Mouse (Mus musculus): Measurements from ENCODE around the gene Cacnb1. TPM values are rescaled to one million over a fixed set of nuclear protein-coding genes. Genes with fewer than 3 reads are reported as not detected.

Gene Cacnb1
- polyA plus RNA-seq, 1 experiment from 2014 or later, result 21.3 TPM

DNA sequence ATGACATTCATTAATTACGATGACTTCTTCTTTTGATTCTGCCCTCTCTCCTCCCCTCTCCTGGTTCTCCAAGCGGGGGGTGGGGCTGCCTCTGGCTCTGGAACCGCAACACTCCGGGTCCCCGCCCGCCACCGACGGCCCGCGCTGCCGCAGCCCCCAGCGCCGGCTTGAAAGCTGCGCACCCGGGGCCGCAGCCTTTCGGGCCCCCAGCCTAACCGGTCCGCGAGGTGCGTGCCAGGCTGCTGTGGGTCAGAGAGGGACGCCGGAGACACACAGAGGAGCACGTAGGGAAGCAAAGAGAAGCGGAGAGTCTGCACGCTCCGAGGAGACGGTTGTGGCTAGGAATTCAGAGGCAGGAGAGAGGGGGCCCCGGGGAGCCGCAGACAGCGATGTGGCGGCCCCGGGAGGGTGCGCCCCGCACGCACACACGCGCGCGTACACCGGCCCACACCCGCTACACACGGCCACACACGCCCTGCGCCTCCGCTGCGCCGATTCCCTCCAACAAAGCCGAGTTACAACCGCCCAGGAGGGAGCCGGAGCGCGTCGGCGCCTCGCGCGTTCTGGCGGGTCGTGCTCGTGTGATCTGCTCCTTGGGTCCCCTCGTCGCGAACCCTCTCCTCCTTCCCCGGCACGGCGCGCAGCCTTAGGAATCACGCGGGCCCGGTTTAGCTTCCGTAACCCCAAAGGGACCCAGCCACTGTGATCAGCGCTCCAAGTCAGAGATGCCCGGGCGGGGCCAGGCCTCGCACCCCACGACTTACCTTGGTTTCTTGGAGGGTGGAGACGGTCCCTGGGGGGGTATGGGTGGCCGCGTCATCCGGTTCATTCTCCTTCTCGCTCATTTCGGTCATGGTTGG is 29.5 kb upstream of the Cacnb1 start:
- Histone ChIP-seq H3K9ac (peak overlapping the region; percentile 0; the same call in 1 of the 2 replicates), H3K4me2 (replicated peaks) (peak overlapping the region; percentile 69), H3K9me3 (replicated peaks) (no peaks in the 10 kb centered on the region), H3K27me3 (peaks cover 67% of the 10 kb centered on the region), H3K36me3 (no peaks in the 10 kb centered on the region), H3K27ac (replicated peaks) (no peak overlapping the region), H3K4me3 (replicated peaks) (peak overlapping the region; percentile 44), H3K4me1 (peaks cover 27% of the 10 kb centered on the region)
- ATAC-seq (ENCODE audit: insufficient number of reproducible peaks, low FRiP score, low TSS enrichment, low read depth), result peak; percentile 22; the same call in 1 of the 2 replicates
- under 1% methylated on average over 78 of the region's 83 CpGs for WGBS

DNA sequence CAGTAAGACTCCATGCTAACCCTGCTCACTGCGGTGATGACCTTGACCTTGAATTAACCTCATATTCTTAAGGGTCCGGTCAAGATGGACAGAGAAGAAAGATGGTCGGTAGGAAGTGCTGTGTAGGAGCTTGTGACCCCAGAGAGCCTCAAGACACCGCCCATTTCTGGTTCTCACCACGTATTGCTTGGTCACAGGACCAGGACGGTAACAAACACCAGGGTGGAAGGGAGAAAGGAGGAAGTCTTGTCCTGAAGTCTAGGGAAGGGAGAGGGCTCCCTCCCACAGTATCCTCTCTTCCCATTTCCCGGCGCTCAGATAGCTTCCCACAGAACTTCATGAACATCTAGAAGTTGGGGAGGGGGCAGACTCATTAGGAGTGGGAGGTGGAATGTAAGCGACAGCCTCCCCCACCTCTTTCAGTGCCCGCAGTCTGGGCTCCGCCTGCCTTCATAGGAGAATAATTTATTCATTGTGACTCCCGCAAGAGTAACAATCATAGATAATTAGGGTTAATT is 28.8 kb upstream of the Cacnb1 start:
- no peak for ATAC-seq (ENCODE audit: insufficient number of reproducible peaks, low FRiP score, low TSS enrichment, low read depth)
- Histone ChIP-seq H3K9ac (no peak overlapping the region), H3K4me1 (peaks cover 25% of the 10 kb centered on the region), H3K4me2 (replicated peaks) (peak overlapping the region; percentile 69), H3K4me3 (replicated peaks) (peak overlapping the region; percentile 44), H3K27me3 (peaks cover 65% of the 10 kb centered on the region), H3K36me3 (no peaks in the 10 kb centered on the region), H3K27ac (replicated peaks) (no peak overlapping the region), H3K9me3 (replicated peaks) (no peaks in the 10 kb centered on the region)
- 5% methylated on average over 12 of the region's 12 CpGs for WGBS

DNA sequence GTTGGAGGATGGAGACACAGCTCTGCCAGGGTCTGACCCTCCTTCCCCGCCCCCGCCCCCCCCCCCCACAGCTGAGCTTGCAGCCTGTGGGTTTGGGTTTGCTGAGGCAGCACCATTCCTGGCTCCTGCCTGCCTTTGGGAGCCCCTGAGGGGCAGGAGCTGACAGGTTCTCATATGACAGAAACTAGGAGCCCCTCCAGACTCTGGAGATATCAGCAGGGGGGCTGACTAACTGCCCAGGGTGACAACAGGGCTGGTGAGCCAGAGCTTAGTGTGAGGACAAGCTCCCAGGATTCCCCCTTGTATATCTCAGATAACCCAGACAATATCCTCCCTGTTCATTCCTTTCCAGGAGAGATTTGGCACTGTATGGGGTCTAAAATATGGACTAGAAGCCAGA is 28.1 kb upstream of the Cacnb1 start:
- Histone ChIP-seq H3K27ac (replicated peaks) (no peak overlapping the region), H3K27me3 (peaks cover 65% of the 10 kb centered on the region), H3K9me3 (replicated peaks) (no peaks in the 10 kb centered on the region), H3K4me3 (replicated peaks) (no peak overlapping the region), H3K9ac (no peak overlapping the region), H3K4me1 (peaks cover 25% of the 10 kb centered on the region), H3K4me2 (replicated peaks) (no peak overlapping the region), H3K36me3 (no peaks in the 10 kb centered on the region)
- no peak for ATAC-seq (ENCODE audit: insufficient number of reproducible peaks, low FRiP score, low TSS enrichment, low read depth)
- WGBS, result 40% methylated on average over 1 of the region's 2 CpGs

DNA sequence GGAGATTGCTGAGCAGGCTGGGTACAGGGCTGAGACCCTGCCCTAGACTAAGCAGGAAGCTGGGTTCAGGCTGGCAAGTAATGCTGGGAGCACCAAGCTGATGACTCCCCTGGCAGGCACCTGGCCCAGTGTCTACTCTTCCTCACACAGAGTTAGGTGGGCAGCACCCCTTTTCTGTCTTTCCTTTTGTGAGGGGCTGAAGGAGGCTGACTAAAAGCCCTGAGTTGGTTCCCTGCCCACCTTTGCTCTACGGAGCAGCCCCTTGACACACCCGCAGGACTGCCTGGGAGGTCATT is 27.6 kb upstream of the Cacnb1 start:
- H3K27ac ChIP-seq (replicated peaks), result no peak overlapping the region
- 45% methylated on average over 2 of the region's 2 CpGs for WGBS

DNA sequence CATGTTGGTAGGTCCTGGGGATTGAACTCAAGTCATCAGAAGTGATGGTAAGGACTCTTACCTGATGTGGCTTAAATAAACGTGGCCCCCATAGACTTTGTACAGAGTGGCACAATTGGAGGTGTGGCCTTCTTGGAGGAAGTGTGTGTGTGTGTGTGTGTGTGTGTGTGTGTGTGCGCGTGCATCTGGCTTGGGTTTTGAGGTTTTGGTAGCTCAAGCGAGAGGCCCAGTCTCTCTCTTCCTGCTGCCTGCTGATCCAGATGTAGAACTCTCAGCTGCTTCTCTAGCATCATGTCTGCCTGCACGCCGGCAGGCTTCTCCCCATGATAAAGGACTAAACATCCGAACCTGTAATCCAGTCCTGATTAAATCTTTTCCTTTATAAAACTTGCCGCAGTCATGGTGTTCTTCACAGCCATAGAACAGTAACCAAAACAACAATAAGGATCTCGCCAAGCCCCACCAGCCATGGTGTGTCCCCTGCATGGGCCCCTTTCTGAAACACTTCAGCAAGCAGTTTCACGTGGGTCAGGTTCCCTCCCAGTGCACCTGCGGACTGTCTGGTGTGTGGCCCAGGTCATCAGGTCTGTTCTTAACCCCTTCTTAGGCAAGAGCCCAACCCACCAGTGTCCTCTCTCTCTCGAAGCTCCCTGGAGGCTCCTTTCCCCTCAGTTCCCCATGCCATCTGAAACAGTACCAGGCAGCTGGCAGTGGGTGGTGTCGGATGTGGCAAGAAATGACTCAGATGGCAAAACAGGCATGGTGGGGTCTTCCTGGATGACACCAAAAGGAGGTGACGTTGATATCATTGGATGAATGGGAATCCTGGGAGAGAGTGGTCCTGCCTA is 27.1 kb upstream of the Cacnb1 start:
- peaks cover 56% of the 10 kb centered on the region for H3K27me3 ChIP-seq
- ATAC-seq (ENCODE audit: insufficient number of reproducible peaks, low FRiP score, low TSS enrichment, low read depth), result no peak
- H3K9ac ChIP-seq, result no peak overlapping the region
- peaks cover 25% of the 10 kb centered on the region for H3K4me1 ChIP-seq
- H3K4me3 ChIP-seq (replicated peaks), result no peak overlapping the region
- H3K4me2 ChIP-seq (replicated peaks), result no peak overlapping the region
- H3K27ac ChIP-seq (replicated peaks), result no peak overlapping the region
- no peaks in the 10 kb centered on the region for H3K36me3 ChIP-seq
- no peaks in the 10 kb centered on the region for H3K9me3 ChIP-seq (replicated peaks)
- WGBS, result 54% methylated on average over 14 of the region's 14 CpGs

More for the DNA sequence above, 27.6 kb upstream of the Cacnb1 start:
- Histone ChIP-seq H3K4me2 (replicated peaks) (no peak overlapping the region), H3K4me3 (replicated peaks) (no peak overlapping the region), H3K36me3 (no peaks in the 10 kb centered on the region), H3K9ac (no peak overlapping the region), H3K27me3 (peaks cover 60% of the 10 kb centered on the region), H3K9me3 (replicated peaks) (no peaks in the 10 kb centered on the region), H3K4me1 (peaks cover 25% of the 10 kb centered on the region)
- no peak for ATAC-seq (ENCODE audit: insufficient number of reproducible peaks, low FRiP score, low TSS enrichment, low read depth)

DNA sequence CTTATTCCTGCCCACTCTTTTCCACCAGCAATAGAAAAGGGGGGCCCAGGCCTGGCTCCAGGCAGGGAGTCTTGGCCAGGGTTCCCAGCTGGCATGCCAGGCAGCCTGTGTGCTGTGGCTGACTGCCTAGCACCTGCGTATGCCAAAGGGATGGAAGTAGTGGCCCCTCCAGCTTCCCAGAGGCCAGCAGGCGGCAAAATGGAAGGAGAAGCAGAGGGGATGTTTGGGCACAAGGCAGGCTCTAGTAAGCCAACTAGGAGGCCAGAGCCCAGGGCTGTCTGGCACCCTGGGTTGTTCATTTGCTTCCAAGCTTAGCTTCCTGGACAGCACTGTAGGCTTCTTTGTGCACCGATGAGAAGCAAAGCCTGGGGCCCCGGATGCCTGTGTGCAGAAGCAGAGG is 24.9 kb upstream of the Cacnb1 start:
- Histone ChIP-seq H3K27ac (replicated peaks) (no peak overlapping the region), H3K9me3 (replicated peaks) (no peaks in the 10 kb centered on the region), H3K27me3 (peaks cover 43% of the 10 kb centered on the region), H3K4me2 (replicated peaks) (no peak overlapping the region), H3K4me1 (peaks cover 14% of the 10 kb centered on the region), H3K9ac (no peak overlapping the region), H3K36me3 (no peaks in the 10 kb centered on the region), H3K4me3 (replicated peaks) (no peak overlapping the region)
- ATAC-seq (ENCODE audit: insufficient number of reproducible peaks, low FRiP score, low TSS enrichment, low read depth), result no peak
- WGBS, result 70% methylated on average over 4 of the region's 4 CpGs

DNA sequence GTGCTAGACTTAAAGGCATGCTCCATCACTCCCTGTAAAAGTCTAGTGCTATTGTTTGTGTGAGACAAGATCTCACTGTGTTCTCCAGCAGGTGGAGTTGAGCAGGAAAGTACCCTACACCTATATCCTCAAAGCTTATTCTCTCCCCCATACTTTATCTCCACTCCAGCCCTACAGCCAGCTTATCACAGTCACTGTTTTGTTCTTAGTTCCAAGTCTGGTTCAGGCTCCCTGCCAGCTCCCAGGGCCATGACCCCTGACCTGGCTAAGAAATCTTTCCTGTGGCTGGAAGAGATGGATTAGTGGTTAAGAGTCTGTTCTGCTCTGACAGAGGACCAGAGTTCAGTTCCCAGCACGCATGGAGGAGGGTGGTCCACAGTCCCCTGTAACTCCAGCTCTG is 23.6 kb upstream of the Cacnb1 start:
- H3K4me1 ChIP-seq, result peaks cover 1% of the 10 kb centered on the region
- ATAC-seq (ENCODE audit: insufficient number of reproducible peaks, low FRiP score, low TSS enrichment, low read depth), result no peak
- H3K27ac ChIP-seq (replicated peaks), result no peak overlapping the region
- H3K36me3 ChIP-seq, result no peaks in the 10 kb centered on the region
- no peaks in the 10 kb centered on the region for H3K9me3 ChIP-seq (replicated peaks)
- no peak overlapping the region for H3K4me3 ChIP-seq (replicated peaks)
- no peak overlapping the region for H3K9ac ChIP-seq
- no peak overlapping the region for H3K4me2 ChIP-seq (replicated peaks)
- WGBS, result 65% methylated on average over 1 of the region's 1 CpGs
- H3K27me3 ChIP-seq, result peaks cover 30% of the 10 kb centered on the region

DNA sequence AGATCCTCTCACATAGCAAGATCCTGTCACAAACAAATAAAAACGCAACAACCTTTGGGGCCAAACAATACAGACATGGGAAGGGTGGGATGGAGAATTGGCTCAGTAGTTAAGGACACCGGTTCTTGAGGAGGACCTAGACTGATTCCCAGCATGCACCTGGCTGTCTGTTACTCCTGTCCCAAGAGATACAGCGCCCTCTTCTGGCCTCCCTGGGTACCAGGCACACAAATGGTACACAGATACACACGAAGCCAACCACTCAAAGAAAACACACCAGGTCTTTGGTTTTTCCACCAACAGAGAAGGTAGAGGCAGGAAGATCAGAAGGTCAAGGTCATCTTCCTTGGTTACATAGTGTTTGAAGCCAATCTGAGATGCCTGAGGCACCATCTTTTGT is 22.8 kb upstream of the Cacnb1 start:
- Histone ChIP-seq H3K27me3 (peaks cover 21% of the 10 kb centered on the region), H3K4me2 (replicated peaks) (no peak overlapping the region), H3K9me3 (replicated peaks) (no peaks in the 10 kb centered on the region), H3K4me1 (no peaks in the 10 kb centered on the region), H3K4me3 (replicated peaks) (no peak overlapping the region), H3K9ac (no peak overlapping the region), H3K27ac (replicated peaks) (no peak overlapping the region), H3K36me3 (no peaks in the 10 kb centered on the region)
- ATAC-seq (ENCODE audit: insufficient number of reproducible peaks, low FRiP score, low TSS enrichment, low read depth), result no peak
- WGBS, result 68% methylated on average over 4 of the region's 4 CpGs

DNA sequence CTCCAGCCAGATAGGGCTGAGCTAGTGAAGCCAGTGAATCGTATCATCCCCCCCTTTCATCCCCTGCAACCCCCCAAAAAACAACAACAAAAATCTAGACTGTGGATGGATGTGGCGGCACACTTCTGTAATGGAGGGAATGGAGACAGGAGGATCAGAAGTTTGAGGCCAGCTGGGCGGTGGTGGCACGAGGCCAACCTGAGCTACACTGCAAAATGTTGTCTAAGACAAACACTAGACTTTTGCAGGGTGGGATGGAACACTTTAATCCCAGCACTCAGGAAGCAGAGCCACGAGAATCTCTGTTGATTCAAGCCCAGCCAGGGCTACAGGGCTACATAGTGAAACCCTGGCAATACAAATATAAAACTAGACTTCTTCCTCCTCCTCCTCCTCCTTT is 21.2 kb upstream of the Cacnb1 start:
- H3K9me3 ChIP-seq (replicated peaks), result no peaks in the 10 kb centered on the region
- H3K4me1 ChIP-seq, result no peaks in the 10 kb centered on the region
- H3K4me2 ChIP-seq (replicated peaks), result no peak overlapping the region
- no peak for ATAC-seq (ENCODE audit: insufficient number of reproducible peaks, low FRiP score, low TSS enrichment, low read depth)
- no peak overlapping the region for H3K9ac ChIP-seq
- H3K27me3 ChIP-seq, result peaks cover 12% of the 10 kb centered on the region
- no peak overlapping the region for H3K4me3 ChIP-seq (replicated peaks)
- 69% methylated on average over 5 of the region's 5 CpGs for WGBS
- H3K27ac ChIP-seq (replicated peaks), result no peak overlapping the region
- no peaks in the 10 kb centered on the region for H3K36me3 ChIP-seq

DNA sequence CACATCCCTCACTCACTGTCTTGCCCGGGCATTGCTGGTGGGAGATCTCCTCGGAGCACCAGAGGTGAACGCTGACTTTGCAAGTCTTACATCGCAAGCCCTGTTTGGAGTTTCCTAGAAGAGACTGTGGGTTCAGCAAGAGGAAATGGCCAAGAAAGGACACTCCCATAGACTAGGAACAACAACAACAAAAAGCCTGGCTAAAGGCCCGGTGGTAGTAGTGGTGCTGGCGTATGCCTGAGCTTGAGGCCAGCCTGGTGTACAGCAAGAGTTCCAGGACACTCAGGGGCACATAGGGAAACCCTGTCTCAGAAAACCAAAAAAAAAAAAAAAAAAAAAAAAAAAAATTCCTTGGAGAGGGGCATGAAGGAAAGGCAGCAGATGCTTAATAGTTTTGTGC is 19.9 kb upstream of the Cacnb1 start:
- Histone ChIP-seq H3K27me3 (peaks cover 4% of the 10 kb centered on the region; the same call in 1 of the 2 replicates), H3K4me2 (replicated peaks) (no peak overlapping the region), H3K4me3 (replicated peaks) (no peak overlapping the region), H3K4me1 (no peaks in the 10 kb centered on the region), H3K9ac (no peak overlapping the region), H3K36me3 (no peaks in the 10 kb centered on the region), H3K9me3 (replicated peaks) (no peaks in the 10 kb centered on the region), H3K27ac (replicated peaks) (no peak overlapping the region)
- WGBS, result 73% methylated on average over 6 of the region's 6 CpGs
- ATAC-seq (ENCODE audit: insufficient number of reproducible peaks, low FRiP score, low TSS enrichment, low read depth), result no peak

DNA sequence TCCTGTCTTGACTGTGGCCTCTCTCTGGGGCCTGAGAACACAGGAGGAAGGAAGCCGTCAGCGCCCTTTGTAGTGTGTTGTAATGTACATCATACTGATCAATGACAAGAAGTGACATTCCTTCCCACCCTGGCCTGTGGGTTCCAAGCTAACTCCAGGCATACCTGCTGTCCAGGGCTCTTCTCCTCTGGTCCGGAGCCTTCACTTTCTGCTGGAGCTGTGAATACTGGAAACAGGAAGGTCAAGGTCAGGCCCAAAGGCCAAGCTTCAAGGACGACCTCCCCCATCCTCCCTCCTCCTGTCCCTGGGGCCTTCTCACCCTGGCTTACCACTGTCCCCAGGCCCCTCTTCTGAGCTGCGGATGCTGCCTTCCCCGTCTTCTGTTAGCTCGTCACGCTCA is 18.1 kb upstream of the Cacnb1 start:
- 60% methylated on average over 8 of the region's 8 CpGs for WGBS
- no peak overlapping the region for H3K4me3 ChIP-seq (replicated peaks)
- H3K9ac ChIP-seq, result no peak overlapping the region
- no peaks in the 10 kb centered on the region for H3K9me3 ChIP-seq (replicated peaks)
- H3K4me1 ChIP-seq, result peaks cover 7% of the 10 kb centered on the region
- no peak overlapping the region for H3K4me2 ChIP-seq (replicated peaks)
- ATAC-seq (ENCODE audit: insufficient number of reproducible peaks, low FRiP score, low TSS enrichment, low read depth), result no peak
- H3K27me3 ChIP-seq, result peaks cover 10% of the 10 kb centered on the region
- H3K27ac ChIP-seq (replicated peaks), result no peak overlapping the region
- no peaks in the 10 kb centered on the region for H3K36me3 ChIP-seq
